Mouse (Mus musculus) layer of hippocampus, postnatal 25 days (tissue): Measurements from ENCODE around the gene Coro1c. TPM values are rescaled to one million over a fixed set of nuclear protein-coding genes. Genes with fewer than 3 reads are reported as not detected.
A peak's percentile ranks its signal among the peaks of the same experiment; 100 is the strongest.

Source experiments
- DNase-seq, 2 experiments: peaks; one replicate each; pipeline ENCODE4 v3.0.0; 2022; ENCODE audit warnings: mixed read lengths in 2 of 2, low spot score in 1 of 2; ENCODE audit errors: extremely low spot score in 1 of 2
- total RNA-seq, 2 experiments: library from RNA; stranded (reverse); gene quantifications; 2 replicates each; pipeline ENCODE4 v1.2.3; 2021

Gene Coro1c
- total RNA-seq, 2 experiments from 2014 or later: 82.7 to 91.6 TPM

DNA sequence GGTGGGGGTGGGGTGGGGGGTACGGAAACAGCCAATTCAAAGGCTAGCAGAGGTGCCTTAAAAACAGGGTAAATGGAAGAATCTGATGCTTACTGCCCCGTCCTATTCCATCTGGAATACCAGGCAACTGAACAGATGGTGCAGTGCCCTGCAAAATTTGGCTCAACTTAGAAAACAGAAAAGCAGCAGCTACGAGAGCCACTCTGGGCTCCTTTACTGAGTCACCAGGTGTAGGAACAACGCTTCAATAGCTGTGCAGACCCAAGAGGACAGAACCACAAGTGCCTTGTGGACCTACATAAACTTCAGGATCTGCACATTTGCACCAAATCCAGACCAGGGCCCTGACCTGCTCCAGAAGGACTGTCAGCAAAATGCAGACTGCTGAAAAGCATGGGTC, 46.1 kb downstream of the Coro1c start:
- DNase-seq: no peak

DNA sequence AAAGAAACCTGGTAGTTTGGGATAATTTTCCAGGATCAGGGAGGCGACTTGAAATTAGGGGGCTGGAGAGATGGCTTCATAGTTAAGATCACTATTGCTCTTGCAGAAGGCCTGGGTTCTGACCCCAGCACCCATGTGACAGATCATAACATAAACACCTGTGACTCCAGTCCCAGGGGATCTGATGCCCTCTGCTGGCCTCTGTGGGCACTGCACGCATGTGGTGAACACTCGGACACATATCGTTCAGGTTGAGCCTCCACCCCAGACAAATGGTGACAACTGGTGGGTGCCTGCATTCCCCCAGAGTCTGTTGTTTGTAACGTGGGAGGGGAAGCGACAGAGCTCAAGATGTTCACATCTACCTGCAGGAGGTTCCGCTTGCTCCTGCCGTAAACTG, 47.3 kb downstream of the Coro1c start:
- no peak for DNase-seq

DNA sequence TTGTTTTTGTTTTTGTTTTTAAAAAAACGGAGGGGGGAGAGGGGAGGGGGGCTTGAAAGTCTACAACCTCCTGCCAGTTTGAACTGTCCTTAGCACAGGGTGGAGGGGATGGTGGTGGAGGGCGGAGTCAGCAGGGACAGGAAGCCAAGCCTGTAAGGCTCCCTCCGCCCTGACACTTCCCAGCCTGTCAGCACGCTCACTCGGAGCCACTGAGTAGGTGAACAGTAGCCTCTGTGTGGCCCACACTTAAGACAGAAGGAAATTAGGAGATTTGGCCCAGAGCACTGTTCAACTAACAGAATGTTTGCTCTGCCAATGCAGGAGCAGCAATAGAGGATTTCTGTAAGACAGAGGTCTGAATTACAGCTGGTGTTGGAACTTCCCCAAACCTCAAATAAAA, 49.6 kb downstream of the Coro1c start:
- no peak for DNase-seq

DNA sequence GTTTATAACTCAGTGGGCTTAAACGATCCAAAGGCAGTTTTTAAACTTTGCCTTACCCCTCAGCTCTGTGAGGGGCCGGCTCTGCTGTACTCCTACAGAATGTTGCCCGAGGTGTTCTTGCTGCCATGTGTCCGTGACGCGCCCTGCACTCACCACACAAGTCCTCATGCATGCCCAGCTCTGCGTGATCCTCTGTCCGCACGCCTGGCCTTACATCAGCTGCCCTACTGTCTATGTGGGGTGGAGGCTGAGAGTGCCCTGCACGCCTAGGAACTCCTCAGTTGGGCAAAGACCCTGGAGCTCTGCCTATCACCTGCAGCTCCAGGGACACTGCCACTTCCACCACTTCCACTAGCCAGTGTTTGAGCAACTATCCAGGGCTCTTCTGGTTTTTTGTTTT, 50.0 kb downstream of the Coro1c start:
- no peak for DNase-seq

DNA sequence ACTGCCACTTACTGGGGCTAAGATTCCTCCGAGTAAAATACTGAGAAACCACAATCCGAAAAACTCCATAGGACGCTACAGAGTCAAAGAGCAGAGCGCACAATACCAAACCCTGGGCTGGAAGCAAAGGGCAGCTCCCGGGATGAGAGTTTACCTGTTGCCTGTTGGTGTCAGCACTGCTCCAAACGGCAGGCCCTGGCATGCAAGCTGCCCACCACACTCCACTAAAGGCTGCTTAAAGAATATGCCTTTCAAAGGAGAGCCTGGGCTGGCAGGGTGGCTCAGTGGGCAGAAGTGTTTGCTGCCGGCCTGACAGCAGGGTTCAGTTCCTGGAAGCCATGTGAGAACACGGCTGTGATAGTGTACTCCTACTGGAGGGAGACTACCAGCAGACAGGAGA, 50.9 kb downstream of the Coro1c start:
- DNase-seq: no peak

DNA sequence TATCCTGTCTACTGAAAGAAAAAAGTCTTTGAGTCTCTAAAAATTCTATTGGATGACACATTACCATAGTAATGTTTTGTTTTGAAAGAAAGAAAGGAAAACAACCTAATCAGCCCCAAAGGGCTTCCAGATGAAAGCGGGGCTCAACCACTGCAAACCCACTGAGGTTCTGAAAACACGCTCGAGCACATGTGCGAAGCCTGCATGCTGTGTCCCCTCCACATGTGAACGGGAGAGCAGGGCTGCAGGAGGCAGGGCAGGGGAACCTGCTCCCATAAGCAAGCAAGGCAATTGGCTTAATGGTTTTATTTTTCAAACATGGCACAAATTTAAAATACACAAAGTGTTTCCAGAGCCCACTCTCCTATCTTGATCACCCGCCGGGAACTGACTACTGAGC, 51.9 kb downstream of the Coro1c start:
- no peak for DNase-seq

DNA sequence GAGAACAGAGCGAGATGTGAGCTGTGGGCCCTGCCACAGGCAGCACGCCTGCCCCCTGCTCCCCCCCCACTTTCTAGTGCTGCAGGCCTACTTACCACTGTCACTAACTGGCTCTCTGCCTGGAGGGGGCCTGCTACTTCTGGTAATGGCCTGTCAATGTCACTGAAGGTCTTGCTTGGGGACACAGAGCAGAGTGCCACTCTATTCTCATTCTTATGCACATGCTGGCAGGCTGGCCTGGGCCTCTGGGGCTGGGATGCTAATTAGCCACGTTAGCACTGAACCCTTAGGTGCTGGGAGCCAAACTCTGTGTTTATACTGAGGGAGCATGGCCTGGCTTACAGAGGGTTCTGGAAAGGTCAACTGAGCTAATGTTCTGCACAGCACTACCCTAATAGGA, 52.9 kb downstream of the Coro1c start:
- DNase-seq: no peak

DNA sequence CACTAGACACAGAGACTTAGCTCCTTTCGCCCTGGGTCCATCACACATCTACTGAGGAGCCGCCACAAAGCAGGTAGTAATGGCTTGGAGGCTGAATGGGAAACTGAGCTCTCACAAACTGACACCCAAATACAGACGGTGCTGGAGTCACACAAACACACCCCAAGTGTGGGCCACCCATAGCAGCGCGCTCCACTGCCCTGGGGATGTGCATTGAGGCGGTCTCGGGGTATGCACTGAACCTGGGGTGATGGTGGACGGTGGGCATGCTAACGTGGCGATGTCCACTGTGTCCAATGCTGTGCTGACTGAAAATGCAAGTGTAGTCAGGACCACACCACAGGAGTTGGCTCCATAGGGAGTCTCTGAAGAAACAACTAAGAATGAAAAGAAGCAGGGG, 53.4 kb downstream of the Coro1c start:
- no peak for DNase-seq

DNA sequence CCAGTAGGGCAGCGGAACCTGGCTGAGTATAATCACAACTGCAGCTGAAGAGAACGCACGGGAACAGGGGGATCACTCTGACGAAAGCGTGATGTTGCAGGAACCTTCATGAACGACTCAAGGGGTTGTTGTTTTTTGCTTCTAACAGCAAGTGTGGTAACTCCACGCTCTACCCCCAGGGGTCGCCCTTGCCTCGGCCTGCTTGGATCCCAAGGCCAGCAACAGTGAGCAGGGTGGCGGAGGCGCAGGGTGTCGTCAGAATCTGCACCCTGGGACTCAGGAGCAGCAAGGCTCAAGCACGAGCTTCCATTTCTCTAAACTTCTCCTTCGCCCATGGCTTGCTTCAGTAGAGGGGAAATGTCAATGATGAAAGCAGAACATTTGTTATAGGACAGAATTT, 54.1 kb downstream of the Coro1c start:
- DNase-seq: peak; percentile 83 to 94

DNA sequence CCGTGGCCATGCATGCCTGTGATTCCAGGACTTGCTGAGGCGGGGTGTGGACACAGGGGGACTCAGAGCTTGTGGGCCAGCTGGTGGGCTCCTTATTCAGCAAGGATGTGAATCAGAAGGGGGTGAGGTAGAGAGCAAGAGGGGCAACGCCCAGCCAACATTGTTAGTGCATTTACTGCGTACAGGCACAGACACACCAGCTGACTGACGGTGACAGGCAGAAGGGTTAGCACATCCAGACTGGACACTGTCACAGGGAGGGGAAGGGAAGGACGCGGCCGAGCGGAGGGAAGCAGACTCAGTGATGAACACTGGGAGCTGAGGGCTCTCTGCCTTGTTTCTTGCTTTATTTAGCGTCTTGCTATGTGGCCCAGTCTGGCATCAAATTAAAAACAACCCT, 55.0 kb downstream of the Coro1c start:
- DNase-seq: no peak

DNA sequence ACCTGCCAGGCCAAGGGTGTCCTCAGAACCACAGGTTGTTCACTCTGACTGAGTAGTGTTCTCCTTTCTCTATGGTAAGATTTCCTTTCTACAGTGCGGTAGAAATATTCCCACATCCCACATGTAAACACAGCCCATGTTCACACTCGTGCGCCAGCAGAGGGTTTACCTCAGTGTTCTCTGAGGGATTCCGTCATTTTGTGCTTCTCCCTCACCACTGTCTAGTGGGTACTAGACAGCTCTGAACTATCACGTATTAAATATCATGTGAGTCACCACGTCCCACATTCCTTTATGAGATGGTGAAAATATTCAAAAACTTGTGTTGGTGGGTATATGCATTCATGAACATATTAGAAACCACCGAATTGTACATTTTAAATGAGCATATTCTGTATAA, 56.1 kb downstream of the Coro1c start:
- no peak for DNase-seq

DNA sequence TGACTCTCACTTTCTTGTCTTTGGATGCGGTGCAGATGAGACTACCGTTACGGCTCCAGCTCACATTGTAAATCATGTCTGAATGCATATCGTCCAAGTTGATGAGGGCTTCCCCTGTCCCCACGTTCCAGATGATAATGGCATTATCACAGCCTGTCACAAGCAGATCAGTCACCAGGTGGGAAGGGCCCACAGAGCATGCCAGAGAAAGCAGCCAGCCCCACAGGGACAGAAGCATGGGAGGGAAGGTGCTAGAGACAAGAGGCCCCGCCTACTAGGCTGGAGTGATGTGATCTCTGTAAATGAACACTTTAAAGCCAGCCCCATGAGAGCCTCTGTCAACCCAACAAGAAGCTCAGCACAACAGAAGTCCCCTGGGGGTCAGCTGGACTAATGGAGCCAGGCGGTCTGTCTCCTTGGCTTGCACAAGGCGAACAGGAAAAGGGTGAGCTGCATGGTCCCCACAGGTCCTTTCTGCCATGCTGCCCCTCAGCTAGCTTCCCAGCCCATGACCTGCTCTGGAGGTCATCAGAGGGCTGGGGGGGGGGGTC, 57.8 kb downstream of the Coro1c start:
- DNase-seq: no peak

DNA sequence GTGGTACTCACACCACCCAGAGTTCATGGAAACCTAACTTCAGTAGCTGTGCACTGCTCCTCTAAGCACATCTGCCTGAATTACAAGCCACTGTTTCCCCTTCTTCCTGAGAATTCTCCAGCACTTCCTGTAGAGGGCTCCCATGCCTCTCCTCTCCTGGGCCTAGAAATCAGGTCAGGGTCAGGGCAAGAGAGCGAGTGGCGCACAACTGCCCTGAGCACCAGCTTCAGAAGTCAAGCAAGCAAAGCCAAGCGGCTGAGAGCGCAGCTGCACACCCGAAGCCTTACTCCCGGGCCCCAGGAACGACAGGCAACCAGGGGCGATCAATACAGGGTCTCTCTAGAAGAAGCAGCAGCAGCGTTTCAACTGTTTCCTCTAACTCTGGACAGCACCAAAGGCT, 60.9 kb downstream of the Coro1c start:
- no peak for DNase-seq

DNA sequence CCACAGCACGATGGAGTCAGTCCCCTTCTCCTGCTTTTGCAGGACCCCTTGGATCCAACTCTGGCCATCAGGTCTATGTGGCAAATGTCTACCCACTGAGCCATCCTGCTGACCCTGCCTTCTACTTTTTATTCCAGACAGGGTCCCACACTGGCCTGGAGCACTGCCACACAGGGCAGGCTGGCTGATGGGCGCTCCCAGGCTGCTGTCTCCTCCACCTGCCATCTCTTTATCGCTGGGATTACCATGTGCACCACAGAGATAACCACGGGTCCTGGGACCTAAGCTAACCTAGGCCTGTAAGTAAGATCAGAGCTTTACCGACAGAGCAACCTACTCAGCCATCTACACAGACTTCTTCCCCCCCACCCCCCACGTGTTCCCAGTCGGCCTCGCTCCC, 61.9 kb downstream of the Coro1c start:
- DNase-seq: no peak

DNA sequence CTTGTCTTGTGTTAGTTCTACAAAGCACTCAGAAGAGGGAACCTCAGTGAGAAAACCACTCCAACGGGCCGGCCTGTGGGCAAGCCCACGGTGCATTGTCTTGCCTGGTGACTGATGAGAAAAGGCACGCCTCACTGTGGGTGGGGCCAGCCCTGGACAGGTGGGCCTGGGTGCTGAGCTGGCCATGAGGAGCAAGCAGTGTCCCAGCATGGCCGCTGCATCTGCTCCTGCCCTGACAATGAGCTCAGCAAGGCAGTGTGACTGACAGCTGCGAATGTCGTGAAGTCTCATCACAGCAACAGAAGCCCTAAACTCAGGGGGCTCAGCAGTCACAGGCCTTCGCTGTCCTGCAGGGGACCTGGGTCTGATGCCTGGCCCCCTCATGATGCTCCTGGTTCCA, 62.9 kb downstream of the Coro1c start:
- no peak for DNase-seq

DNA sequence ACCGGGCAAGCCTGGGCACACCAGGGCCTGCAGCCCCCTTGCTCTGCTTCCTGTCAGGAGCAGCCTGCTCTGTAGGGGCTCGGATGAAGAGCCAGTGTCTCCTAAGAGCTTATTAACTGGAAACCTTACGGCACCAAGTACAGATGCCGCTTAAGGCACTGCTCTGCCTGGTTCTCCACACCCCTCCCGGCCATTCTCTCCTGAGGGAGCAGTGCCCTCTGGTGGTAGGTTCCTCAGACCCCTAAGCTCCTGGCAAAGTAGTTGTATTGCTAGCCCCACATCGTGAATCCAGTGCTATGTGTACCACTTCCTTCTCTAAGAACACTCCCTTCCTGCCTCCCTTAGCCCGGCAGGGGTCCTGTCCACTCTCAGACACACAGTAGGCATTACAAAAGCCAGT, 63.8 kb downstream of the Coro1c start:
- peak; percentile 44 to 80 for DNase-seq

DNA sequence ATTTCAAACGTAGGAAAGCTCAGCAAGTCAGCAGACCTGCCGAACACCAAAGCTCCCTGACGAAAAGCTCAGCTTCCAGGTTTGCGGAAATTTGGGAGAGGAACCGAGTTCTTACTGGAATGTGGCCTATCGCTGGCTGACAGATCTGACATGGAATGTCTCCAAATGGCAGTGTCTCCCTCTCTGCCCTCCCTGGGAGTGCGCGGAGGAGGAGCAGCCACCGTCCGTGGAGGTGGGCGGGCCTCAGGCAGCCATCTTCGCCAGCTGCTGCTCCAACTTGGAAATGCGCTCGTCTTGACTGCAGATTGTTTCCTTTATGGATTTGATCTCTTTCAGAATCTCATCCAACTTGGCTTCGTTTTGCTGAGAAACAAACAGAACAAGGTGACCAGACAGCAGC, 64.5 kb downstream of the Coro1c start:
- DNase-seq: no peak

DNA sequence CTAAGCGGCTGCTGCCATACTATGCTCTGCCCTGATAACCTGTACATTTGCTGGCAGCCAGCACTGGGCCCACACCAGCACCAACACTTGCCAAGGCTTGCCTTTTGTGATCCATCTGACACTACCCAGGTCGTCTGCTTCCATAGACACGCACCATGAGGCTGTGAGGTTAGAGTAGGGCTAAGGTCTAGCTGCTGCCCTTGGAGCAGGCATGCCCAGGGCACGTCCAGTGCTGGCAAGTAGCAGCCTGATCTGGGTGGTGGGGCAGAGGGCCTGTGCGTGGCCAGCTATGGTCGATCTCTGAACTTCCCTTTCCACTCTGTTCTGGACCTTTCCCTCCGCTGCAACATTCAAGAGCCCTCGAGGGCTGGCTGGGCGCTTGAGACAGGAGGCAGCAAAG, 65.7 kb downstream of the Coro1c start:
- no peak for DNase-seq

DNA sequence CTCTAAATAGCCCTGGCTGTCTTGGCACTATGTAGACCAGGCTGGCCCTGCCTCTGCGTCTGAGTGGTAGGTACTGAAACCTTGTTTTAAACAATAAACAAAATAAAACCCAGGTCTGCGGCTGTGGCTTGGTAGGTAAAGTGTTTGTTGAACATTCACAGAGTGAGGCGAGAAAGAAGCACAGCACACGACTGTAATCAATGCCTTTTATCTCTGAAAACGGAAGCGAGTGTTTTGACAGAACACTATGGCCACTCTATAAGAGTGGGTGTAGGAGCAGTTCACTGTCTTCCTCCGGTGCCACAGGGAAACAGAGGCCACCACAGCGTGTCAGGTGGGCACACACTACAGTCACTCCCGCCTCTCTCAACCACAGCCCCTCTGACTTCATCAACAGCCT, 66.3 kb downstream of the Coro1c start:
- DNase-seq: no peak

DNA sequence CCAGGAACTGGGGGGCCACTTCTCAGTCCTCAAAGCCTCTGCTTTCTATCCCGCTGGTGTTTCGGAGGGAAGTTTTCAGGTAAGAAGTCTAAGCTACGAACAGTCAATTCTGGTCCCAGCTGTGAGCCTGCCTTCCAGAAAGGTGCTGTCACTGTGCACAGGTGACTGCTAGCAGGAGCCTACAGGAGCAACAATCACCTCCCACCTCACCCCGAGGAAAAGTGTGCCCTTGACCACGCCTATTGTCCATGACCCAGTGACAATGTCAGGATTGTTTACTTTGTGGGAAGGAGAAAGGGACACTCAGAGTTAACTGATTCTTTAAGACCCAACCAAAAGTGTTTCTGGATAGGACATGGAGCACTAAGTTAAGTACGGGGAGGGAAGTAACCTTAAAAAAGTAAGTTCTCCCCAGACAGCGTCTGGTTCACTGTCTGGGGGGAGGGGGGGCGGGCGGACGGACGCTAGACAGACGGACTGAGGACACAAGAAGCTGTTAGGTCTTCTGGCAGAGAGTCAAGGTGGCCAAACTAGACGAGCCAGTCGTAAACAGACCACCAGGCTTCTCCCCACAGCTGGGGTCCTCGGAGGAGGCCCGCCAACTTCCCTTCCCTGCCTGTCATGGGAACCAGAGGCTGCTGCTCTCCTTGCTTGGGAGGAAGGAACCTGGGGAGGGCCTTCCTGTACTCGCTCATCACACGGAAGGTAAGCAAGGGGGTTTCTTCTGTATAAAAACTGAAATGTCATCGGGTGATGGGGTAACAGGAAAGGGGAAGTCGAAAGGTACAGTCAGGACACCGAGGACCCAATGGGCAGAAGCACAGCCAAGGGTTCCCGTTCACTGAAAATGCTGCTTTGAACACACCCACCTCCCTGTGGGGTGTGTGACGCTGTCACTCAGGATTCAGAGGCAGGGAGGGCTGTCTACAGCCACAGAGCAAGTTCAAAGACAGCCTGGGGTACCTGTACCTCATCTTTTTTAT, 67.0 kb downstream of the Coro1c start:
- no peak for DNase-seq

DNA sequence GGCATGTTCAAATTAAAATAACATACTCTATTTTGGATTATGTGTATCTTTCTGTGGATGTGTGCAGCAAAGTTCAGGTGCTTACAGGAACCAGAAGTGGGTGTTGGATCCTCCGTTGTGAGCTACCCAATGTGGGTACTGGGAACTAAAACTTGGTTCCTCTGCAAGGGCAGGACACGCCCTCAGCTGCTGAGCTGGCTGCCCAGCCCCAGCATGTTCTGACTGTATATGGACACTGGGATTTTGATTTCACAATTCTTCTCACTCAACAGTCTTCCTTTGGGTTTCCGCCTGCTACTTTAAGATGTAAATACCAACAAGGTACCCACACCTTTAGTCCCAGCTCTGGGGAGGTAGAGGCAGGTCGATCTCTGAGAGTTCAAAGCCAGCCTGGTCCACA, 68.1 kb downstream of the Coro1c start:
- no peak for DNase-seq

DNA sequence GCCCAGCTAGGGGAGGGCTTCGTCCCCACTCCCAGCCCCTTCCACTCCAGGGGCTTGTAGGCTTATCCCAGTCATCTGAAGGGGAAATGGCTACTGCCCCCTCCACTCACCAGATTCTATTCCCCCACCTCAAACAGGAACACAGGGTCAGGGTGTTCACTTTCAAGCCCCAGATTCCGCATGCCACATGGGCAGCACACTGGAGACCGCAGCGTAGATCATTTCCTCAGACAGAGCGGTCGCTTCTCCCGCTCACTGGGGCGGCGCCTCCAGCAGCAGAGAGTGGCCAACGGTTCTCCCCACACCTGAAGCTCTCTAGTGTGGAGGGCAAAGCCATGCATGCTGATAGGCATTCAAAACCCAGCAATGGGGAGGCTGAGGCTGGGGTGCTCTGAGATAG, 71.6 kb downstream of the Coro1c start:
- DNase-seq: no peak
